Mouse (Mus musculus) cerebellum, postnatal 36 days (tissue): ENCODE measurements around the gene H2-Ob.

Source experiments
- DNase-seq, 2 experiments: peaks; one replicate each; pipeline ENCODE4 v3.0.0; 2021 to 2022; ENCODE audit warnings: mixed read lengths in 2 of 2

H2-Ob gene

GRCm38 (mm10) chr17:34287648-34288047 is 48.9 kb downstream of the H2-Ob start, which contains the start of gene H2-Aa:
H2-Aa (minus strand) TSS chr17:34287823.
- peak; percentile 44 to 62 for DNase-seq

DNA sequence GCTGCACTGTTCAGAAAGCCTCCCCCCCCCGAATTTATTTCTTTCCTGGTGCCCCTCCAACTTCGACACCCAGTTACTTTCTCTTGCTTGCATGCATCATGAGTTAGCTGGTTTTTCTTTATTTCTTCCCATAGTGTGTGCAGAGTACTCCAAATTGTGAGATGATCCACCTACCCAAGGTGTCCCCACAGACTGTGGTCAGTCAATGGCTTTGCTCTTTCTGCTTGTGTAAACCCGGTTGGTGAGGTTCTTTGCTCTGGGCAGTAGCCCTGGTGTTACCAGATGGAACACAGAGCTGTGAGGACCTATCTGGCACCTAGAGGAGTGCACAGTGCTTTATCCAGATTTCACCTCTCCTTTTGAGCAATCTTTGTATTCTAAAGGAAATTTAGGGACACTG is 49.4 kb downstream of the H2-Ob start:
- DNase-seq = no peak

- DNase-seq = peak; percentile 45 to 59
These were observed 52.9 kb downstream of the H2-Ob start for GRCm38 (mm10) chr17:34291609-34292008.

- DNase-seq = no peak
These were observed 53.9 kb downstream of the H2-Ob start for GRCm38 (mm10) chr17:34292570-34292969.

DNA sequence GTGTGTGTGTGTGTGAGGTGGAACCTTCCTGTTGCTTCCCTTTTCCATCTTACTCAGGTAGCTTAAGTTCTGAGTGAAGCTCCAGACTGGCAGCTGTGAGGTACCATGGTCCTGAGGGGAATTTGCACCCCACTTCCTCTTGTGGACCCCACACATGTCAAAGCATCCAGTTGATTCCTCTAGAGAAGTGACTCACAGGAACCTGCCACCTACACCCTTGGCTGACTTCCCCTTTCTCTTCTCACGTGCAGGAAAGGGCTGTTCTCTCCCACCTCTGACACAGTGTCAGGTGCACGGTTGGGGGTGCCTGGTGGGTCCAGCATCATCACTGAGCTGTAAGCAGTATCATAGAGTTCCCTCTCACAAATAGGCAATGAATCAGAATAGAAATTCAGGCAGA is 54.8 kb downstream of the H2-Ob start:
- DNase-seq = no peak

DNA sequence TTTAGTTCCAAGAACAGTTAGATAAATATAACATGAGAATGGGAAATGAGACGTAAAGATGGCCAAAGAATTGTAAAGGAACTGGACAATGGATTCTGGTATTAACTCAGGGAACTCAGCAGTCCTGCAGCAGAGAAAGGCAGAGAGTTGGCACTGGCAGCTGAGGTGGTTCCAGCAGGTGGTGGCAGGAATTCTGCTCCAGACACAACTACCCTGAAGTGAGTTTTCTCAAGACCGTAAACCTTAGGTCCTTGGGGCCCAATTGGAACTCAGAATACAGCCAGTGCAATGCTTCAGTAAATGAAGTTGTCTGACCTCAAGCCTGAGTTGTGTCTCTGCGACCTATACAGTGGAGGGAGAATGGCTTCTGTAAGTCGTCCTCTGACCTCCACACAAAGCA is 55.5 kb downstream of the H2-Ob start:
- no peak for DNase-seq

DNA sequence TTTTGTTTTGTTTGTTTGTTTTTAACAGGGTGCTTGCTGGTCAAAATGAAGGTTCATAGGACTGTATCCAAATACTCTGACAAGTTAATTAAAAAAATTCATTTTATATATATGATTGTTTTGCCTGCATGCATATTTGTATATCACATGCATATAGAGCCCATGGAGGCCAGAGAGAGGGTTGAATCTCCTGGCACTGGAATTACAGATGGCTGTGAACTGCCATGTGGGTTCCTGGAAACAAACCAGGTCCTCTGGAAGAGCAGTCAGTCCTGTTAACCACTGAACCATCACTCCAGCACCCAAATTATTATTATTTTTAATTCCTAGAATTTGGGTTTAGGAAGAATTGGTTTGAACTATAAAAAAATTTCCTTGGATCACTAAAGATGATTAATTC is 56.6 kb downstream of the H2-Ob start:
- DNase-seq = no peak

- peak in 1 of 2 experiments; percentile 30 for DNase-seq
These were observed 57.4 kb downstream of the H2-Ob start for GRCm38 (mm10) chr17:34295891-34296794.

GRCm38 (mm10) chr17:34299356-34299755 is 60.7 kb downstream of the H2-Ob start:
- DNase-seq = no peak

DNA sequence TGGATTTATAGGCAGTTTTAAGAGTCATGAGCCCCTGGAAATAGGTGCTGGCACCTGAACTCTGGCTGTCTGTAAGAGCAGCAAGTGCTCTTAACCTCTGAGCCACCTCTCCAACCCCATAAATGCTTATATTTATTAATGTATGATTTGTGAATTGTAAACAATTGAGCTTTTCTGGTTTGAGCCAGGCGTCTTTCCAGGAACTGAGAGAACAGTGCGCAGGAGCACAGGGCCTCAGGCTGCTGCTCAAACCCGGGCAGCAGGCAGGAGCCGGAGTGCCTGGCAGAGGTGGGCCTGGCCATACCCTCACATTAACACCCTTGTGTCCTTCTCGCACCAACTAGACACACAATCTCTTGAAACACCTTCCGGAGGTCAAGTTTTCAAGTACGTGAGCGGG is 61.4 kb downstream of the H2-Ob start:
- no peak for DNase-seq

- DNase-seq = no peak
These were observed 62.2 kb downstream of the H2-Ob start for GRCm38 (mm10) chr17:34300691-34301566.

DNA sequence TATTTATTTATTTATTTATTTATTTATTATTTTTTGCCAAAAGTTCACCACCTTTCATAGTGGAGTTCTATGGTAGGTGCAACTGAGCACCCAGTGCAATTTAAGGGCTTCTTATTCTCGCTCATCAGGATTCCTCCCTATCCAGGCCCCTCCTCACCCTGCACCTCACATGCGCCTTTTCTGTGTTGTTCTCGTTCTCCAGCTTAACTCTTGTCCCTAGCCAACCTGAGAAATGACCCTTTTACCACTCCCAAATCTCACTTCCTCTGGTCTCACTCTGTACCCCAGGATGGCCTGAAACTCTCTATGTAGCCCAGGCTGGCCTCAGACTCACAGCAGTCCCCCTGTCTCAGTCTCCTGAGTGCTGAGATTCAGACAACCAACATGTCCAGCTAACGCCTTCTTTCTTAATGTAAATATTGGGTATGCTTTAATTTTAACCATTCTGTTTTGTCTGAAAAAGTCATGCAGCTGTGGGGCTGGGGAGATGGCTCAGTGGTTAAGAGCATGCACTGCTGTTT is 63.0 kb downstream of the H2-Ob start:
- no peak for DNase-seq

DNA sequence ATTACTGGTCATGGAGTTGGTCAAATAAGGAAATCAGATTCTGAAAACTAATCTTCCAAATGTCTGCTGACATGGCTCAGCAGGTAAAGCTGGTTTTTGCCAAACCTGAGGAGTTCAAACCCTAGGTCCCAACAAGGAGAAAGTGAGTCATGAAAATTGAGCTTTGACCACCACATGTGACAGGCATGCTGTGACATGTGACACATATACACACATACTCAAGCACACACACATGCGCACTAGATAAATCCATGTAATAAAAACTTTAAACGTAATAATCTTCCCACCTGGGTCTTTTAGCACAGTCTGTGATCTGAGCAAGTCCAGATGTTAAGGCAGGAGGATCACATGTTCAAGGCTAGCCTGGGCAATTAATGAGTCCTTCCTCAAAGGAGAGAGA is 65.1 kb downstream of the H2-Ob start:
- DNase-seq = no peak
